ENCODE assay signal across 8 mouse cellular contexts in the genomic region with DNA sequence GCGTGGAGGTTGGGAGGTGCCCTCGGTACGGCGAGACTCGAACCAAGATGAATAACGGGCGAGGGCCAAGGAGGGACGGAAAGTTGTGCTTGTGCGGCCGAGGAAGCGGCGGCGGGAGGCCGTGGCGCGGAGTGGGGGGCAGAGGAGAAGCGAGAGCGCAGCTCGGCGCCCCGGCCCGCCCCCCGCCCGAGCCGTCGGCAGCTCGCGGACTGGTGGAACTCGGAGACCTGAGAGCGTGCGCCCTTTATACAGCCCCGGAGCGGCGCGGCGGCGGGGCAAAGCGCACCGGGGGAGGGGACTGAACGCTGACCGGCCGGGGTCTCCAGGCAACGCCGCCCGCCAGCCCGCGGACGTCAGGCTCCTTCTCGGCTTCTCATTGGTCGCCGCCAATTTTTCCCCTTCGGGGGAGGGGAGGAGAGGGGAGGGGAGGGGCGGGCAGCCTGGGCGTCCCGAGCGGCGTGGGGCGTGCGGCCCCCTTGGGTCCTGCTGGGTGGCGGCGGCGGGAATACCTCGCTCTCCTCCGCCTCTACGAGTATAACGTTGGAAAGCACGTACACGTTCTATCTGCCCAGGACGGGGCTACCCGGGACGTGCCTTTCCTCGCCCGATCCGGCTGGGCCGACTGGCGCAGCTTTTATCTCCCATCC. TPM values are rescaled to one million over a fixed set of nuclear protein-coding genes. Genes with fewer than 3 reads are reported as not detected.
DNase-seq lines count a peak whose midpoint lies in the region; ATAC-seq lines count a peak whose summit lies in the region.

Gene Zfp36l2 (minus strand): TSS at position 221 of the 647 bp plus-strand sequence.

- H3K9me3 ChIP-seq in intestine, embryonic 15.5 days: no peaks in the 10 kb centered on the region

- no peaks in the 10 kb centered on the region for H3K27me3 ChIP-seq in intestine, embryonic 15.5 days (replicated peaks)

- peak; percentile 96 to 97 for DNase-seq in adrenal gland, adult 18-20 months (ENCODE audit: low spot score in 2 of 2)
- peak; percentile 92 for DNase-seq in embryo, embryonic 11.5 days (ENCODE audit: low read depth, low spot score)
- DNase-seq in gastrocnemius, postnatal 36 days: peak; percentile 92 to 94
- peak; percentile 83 to 87 for DNase-seq in left cerebral cortex, postnatal 25 days (ENCODE audit: low spot score in 2 of 2)
- DNase-seq in mesoderm, embryonic 11.5 days (ENCODE audit: low read depth, low spot score): peak; percentile 95
- peak; percentile 86 for DNase-seq in right cerebral cortex, postnatal 25 days
- DNase-seq in urinary bladder, postnatal 4 days (ENCODE audit: low spot score in 2 of 2): peak; percentile 98

- intact Hi-C loops in gastrocnemius, postnatal 36 days (cut with DNase I): loop anchor here (2.0 to 5.0 kb wide), 2 partner anchors 215 to 316 kb away; no protein-coding TSS in a partner anchor
- intact Hi-C loops in left cerebral cortex, postnatal 25 days (cut with DNase I): loop anchor here (2.0 to 5.0 kb wide), 3 partner anchors 75 to 215 kb away; no protein-coding TSS in a partner anchor

- H3K9ac ChIP-seq in intestine, embryonic 15.5 days: peak within 1 kb of the TSS; percentile 99

- H3K4me2 ChIP-seq in intestine, embryonic 15.5 days (replicated peaks): peak within 1 kb of the TSS; percentile 89

- ATAC-seq in intestine, embryonic 15.5 days: peak; percentile 89

- peak within 1 kb of the TSS; percentile 100 for H3K27ac ChIP-seq in intestine, embryonic 15.5 days

- no peaks in the 10 kb centered on the region for H3K36me3 ChIP-seq in intestine, embryonic 15.5 days

- peaks cover 31% of the 10 kb centered on the region for H3K4me1 ChIP-seq in intestine, embryonic 15.5 days (replicated peaks)

- peak within 1 kb of the TSS; percentile 77 for H3K4me3 ChIP-seq in intestine, embryonic 15.5 days (replicated peaks)

- under 1% methylated on average over 69 of the region's 76 CpGs for WGBS in intestine, embryonic 15.5 days

RNA-seq across cellular contexts. Expression of gene Zfp36l2, which starts in this region (rescaled TPM):
- total RNA-seq in adrenal gland, adult 18-20 months (2021): 10 to 100 TPM; 51.2 to 89.3 TPM
- 10 to 100 TPM; 11.6 to 12.3 TPM for total RNA-seq in gastrocnemius, postnatal 36 days (2021)
- polyA plus RNA-seq in intestine, embryonic 15.5 days (2015; fragmentation: Nextera tagmentation; extraction: Ambion mirVana): 23.2 and 29.7 TPM in 2 replicates
- 10 to 100 TPM; 22.3 to 23.4 TPM for total RNA-seq in left cerebral cortex, postnatal 25 days (2021)

Comparison
In these comparisons a context has a peak if more than half of its experiments do, and no peak if none do; other contexts are left out.
1. Peak in every context shown above with its lines: DNase-seq, ATAC-seq, H3K4me3 ChIP-seq and H3K27ac ChIP-seq.